Mouse (Mus musculus): ENCODE results near the gene Iffo1. TPM values are rescaled to one million over a fixed set of nuclear protein-coding genes. Genes with fewer than 3 reads are reported as not detected.

Iffo1 gene
- polyA plus RNA-seq, 1 experiment = 18.4 TPM

DNA sequence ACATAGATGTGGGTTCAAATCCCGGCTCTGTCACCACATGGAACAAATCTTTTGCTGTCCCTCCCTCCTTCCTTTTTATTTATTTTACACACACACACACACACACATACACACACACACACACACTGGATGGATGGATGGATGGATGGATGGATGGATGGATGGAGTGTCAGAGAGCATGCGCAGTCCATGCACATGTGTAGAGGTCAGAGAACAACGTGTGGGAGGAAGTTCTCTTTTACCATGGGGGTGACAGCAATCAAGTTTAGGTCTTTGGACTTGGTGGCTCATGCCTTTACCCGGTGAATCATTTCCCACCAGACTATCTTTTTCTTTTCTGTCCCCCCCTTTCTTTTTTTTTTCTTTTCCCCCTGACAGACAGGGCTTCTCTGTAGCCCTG, 8.6 kb downstream of the Iffo1 start:
- Histone ChIP-seq H3K36me3 (ENCODE audit: control insufficient read depth, insufficient read depth) (peaks cover 32% of the 10 kb centered on the region), H3ac (ENCODE audit: control insufficient read depth, insufficient read length, low read depth) (no peak overlapping the region), H3K79me3 (ENCODE audit: low read depth) (no peaks in the 10 kb centered on the region), H3K79me2 (ENCODE audit: control insufficient read depth, insufficient read depth) (peaks cover 4% of the 10 kb centered on the region), H3K4me3 (ENCODE audit: insufficient read depth, poor library complexity, severe bottlenecking) (no peak overlapping the region), H3K27me3 (ENCODE audit: control insufficient read depth, insufficient read depth, insufficient read length) (no peaks in the 10 kb centered on the region)
- no peak for TF ChIP-seq MYOD1 (IDR thresholded peaks at IDR 0.05; ENCODE audit: control insufficient read depth, insufficient read length, low read depth)

DNA sequence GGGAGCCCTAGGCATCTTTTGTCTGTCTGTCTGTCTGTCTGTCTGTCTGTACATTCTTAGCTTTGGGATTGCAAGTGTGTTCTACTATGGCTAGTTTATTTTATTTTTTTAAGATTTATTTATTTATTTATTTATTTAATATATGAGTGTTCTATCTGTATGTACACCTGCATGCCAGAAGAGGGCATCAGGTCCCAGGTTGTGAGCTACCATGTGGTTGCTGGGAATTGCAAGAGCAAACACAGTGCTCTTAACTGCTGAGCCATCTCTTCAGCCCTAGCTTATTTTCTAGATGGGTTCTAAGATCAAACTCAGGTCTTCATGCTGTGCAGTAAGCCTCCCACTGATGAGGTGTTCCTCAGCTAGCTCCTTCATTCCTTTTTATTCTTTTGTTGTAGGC, 9.5 kb downstream of the Iffo1 start:
- Histone ChIP-seq H3K4me3 (ENCODE audit: insufficient read depth, poor library complexity, severe bottlenecking) (no peak overlapping the region), H3K79me2 (ENCODE audit: control insufficient read depth, insufficient read depth) (no peaks in the 10 kb centered on the region), H3K79me3 (ENCODE audit: low read depth) (no peaks in the 10 kb centered on the region), H3ac (ENCODE audit: control insufficient read depth, insufficient read length, low read depth) (no peak overlapping the region), H3K27me3 (ENCODE audit: control insufficient read depth, insufficient read depth, insufficient read length) (no peaks in the 10 kb centered on the region), H3K36me3 (ENCODE audit: control insufficient read depth, insufficient read depth) (peaks cover 40% of the 10 kb centered on the region)
- TF ChIP-seq FOSL1 (IDR thresholded peaks at IDR 0.05; ENCODE audit: insufficient read depth, low read length, poor library complexity, severe bottlenecking) (no peak), CTCF (IDR thresholded peaks at IDR 0.05; ENCODE audit: control insufficient read depth, insufficient read depth, insufficient read length) (no peak), MYOG (IDR thresholded peaks at IDR 0.05; ENCODE audit: control insufficient read depth, extremely low read depth, insufficient read length) (no peak), USF1 (IDR thresholded peaks at IDR 0.05; ENCODE audit: low read depth) (no peak), MYOD1 (IDR thresholded peaks at IDR 0.05; ENCODE audit: control insufficient read depth, insufficient read length, low read depth) (no peak), CEBPB (IDR thresholded peaks at IDR 0.05; ENCODE audit: low read depth) (no peak), MAX (IDR thresholded peaks at IDR 0.05) (no peak)

DNA sequence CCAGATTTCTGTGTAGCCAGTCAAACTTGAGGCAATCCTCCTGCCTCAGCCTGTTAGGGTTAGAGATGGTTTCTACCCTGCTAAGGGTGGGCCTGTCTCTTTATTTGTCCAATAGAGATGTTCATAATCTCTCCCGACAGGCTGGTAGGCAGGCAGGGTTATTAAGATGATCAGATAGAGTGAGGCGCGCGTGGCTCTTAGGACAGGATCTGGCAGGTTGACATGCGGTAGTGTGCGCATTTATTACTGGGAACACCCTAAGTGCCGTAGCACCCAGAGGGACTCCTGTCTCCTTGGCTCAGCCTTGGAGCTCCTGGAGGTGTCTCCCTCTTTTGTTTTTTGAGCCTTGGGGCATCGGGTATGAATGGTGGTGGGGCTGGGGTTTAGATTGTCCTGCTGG, 10.2 kb downstream of the Iffo1 start:
- TF ChIP-seq MYOD1 (IDR thresholded peaks at IDR 0.05; ENCODE audit: control insufficient read depth, insufficient read length, low read depth) (no peak), USF1 (IDR thresholded peaks at IDR 0.05; ENCODE audit: low read depth) (no peak), MAX (IDR thresholded peaks at IDR 0.05) (no peak), CTCF (IDR thresholded peaks at IDR 0.05; ENCODE audit: control insufficient read depth, insufficient read depth, insufficient read length) (no peak), FOSL1 (IDR thresholded peaks at IDR 0.05; ENCODE audit: insufficient read depth, low read length, poor library complexity, severe bottlenecking) (no peak), CEBPB (IDR thresholded peaks at IDR 0.05; ENCODE audit: low read depth) (no peak), MYOG (IDR thresholded peaks at IDR 0.05; ENCODE audit: control insufficient read depth, extremely low read depth, insufficient read length) (no peak)
- no peaks in the 10 kb centered on the region for H3K79me3 ChIP-seq (ENCODE audit: low read depth)
- no peak overlapping the region for H3K4me3 ChIP-seq (ENCODE audit: insufficient read depth, poor library complexity, severe bottlenecking)
- no peaks in the 10 kb centered on the region for H3K27me3 ChIP-seq (ENCODE audit: control insufficient read depth, insufficient read depth, insufficient read length)
- no peak overlapping the region for H3ac ChIP-seq (ENCODE audit: control insufficient read depth, insufficient read length, low read depth)
- H3K79me2 ChIP-seq (ENCODE audit: control insufficient read depth, insufficient read depth) = no peaks in the 10 kb centered on the region
- H3K36me3 ChIP-seq (ENCODE audit: control insufficient read depth, insufficient read depth) = peaks cover 47% of the 10 kb centered on the region

DNA sequence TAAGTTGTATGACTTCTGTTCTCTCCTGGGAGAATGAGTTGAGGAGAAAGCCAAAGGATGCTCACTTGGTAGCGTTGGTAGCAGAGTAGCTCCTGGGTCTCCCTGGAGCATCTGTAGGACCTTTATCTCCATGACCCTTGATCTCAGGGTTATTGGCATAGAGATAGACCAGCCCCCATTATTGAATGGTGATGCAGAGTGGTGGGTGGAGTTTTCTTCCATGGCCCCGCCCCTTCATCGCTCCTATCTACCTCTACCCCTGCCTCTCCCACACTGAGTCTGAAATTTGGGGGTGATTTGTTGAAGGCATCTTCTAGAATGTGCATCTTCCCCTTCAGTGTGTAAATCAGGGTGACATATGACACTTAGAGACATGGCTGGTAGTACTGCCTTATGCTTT, 11.4 kb downstream of the Iffo1 start:
- Histone ChIP-seq H3K36me3 (ENCODE audit: control insufficient read depth, insufficient read depth) (peaks cover 50% of the 10 kb centered on the region), H3K79me3 (ENCODE audit: low read depth) (no peaks in the 10 kb centered on the region), H3K27me3 (ENCODE audit: control insufficient read depth, insufficient read depth, insufficient read length) (no peaks in the 10 kb centered on the region), H3ac (ENCODE audit: control insufficient read depth, insufficient read length, low read depth) (no peak overlapping the region), H3K79me2 (ENCODE audit: control insufficient read depth, insufficient read depth) (no peaks in the 10 kb centered on the region), H3K4me3 (ENCODE audit: insufficient read depth, poor library complexity, severe bottlenecking) (no peak overlapping the region)
- TF ChIP-seq MYOG (IDR thresholded peaks at IDR 0.05; ENCODE audit: control insufficient read depth, extremely low read depth, insufficient read length) (no peak), MYOD1 (IDR thresholded peaks at IDR 0.05; ENCODE audit: control insufficient read depth, insufficient read length, low read depth) (no peak), CTCF (IDR thresholded peaks at IDR 0.05; ENCODE audit: control insufficient read depth, insufficient read depth, insufficient read length) (no peak), FOSL1 (IDR thresholded peaks at IDR 0.05; ENCODE audit: insufficient read depth, low read length, poor library complexity, severe bottlenecking) (no peak), MAX (IDR thresholded peaks at IDR 0.05) (no peak), USF1 (IDR thresholded peaks at IDR 0.05; ENCODE audit: low read depth) (no peak), CEBPB (IDR thresholded peaks at IDR 0.05; ENCODE audit: low read depth) (no peak)

DNA sequence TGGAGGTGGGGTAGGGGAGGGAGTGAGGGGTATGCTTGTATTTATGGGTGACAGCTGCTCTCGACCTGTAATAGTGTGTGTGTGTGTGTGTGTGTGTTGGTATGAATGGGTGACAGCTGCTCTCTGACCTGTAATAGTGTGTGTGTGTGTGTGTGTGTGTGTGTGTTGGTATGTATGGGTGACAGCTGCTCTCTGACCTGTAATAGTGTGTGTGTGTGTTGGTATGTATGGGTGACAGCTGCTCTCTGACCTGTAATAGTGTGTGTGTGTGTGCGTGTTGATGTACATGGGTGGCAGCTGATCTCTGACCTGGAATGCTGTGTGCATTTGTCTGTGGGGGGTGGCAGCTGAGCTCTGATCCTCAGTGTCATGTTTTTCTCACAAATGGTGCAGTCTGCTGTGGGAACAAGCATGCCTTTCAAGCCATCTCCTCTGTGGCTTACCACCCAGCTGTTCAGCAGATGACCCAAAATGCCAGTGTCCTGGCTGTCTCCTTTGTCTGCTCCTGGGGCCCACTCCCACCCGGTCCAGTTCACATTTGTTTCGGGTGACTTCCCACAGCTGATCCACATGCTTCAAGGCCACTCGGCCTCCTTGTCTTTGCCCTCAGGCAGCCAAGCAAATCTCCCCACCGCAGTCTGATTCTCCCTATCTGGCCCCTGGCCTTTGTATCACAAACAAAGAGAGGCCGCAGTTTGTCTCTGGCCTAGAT, 12.0 kb downstream of the Iffo1 start:
- Histone ChIP-seq H3K36me3 (ENCODE audit: control insufficient read depth, insufficient read depth) (peaks cover 49% of the 10 kb centered on the region), H3K79me3 (ENCODE audit: low read depth) (no peaks in the 10 kb centered on the region), H3K79me2 (ENCODE audit: control insufficient read depth, insufficient read depth) (no peaks in the 10 kb centered on the region), H3K4me3 (ENCODE audit: insufficient read depth, poor library complexity, severe bottlenecking) (no peak overlapping the region), H3K27me3 (ENCODE audit: control insufficient read depth, insufficient read depth, insufficient read length) (no peaks in the 10 kb centered on the region), H3ac (ENCODE audit: control insufficient read depth, insufficient read length, low read depth) (no peak overlapping the region)
- TF ChIP-seq MYOD1 (IDR thresholded peaks at IDR 0.05; ENCODE audit: control insufficient read depth, insufficient read length, low read depth) (peak; percentile 68), USF1 (IDR thresholded peaks at IDR 0.05; ENCODE audit: low read depth) (no peak)

DNA sequence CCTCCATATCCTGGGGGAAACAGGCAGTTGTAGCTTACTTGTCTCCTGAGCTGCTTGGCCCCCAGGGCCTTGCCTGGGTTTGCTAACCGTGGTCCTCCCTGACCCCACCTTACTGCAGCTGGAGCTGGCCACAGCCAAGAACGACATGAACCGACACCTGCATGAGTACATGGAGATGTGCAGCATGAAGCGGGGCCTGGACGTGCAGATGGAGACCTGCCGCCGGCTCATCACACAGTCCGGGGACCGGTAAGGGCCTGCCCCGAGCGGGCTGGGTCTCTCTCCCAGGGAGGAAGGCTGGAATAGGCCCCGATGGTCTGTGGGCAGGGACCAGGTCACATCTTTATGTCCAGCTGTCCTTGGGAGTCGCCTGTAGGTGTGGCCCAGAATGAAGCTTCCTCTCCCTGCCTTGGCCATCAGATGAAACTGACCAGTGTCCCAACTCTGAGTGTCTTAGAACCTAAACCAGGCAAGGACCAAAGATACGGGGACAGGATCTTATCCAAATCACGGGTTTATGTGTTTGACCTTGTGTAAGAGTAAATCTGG, 14.0 kb downstream of the Iffo1 start:
- no peak for TF ChIP-seq FOSL1 (IDR thresholded peaks at IDR 0.05; ENCODE audit: insufficient read depth, low read length, poor library complexity, severe bottlenecking)
- TF ChIP-seq MYOD1 (IDR thresholded peaks at IDR 0.05; ENCODE audit: control insufficient read depth, insufficient read length, low read depth) = no peak
- no peak for TF ChIP-seq MAX (IDR thresholded peaks at IDR 0.05)
- no peak for TF ChIP-seq MYOG (IDR thresholded peaks at IDR 0.05; ENCODE audit: control insufficient read depth, extremely low read depth, insufficient read length)
- no peak for TF ChIP-seq CTCF (IDR thresholded peaks at IDR 0.05; ENCODE audit: control insufficient read depth, insufficient read depth, insufficient read length)
- no peak for TF ChIP-seq CEBPB (IDR thresholded peaks at IDR 0.05; ENCODE audit: low read depth)
- no peak for TF ChIP-seq USF1 (IDR thresholded peaks at IDR 0.05; ENCODE audit: low read depth)

More for the DNA sequence above, 14.0 kb downstream of the Iffo1 start:
- peaks cover 19% of the 10 kb centered on the region for H3K79me2 ChIP-seq (ENCODE audit: control insufficient read depth, insufficient read depth)
- no peaks in the 10 kb centered on the region for H3K27me3 ChIP-seq (ENCODE audit: control insufficient read depth, insufficient read depth, insufficient read length)
- H3K36me3 ChIP-seq (ENCODE audit: control insufficient read depth, insufficient read depth) = peaks cover 60% of the 10 kb centered on the region
- peaks cover 13% of the 10 kb centered on the region for H3K79me3 ChIP-seq (ENCODE audit: low read depth)
- H3ac ChIP-seq (ENCODE audit: control insufficient read depth, insufficient read length, low read depth) = no peak overlapping the region
- H3K4me3 ChIP-seq (ENCODE audit: insufficient read depth, poor library complexity, severe bottlenecking) = no peak overlapping the region
